In the genomic region with DNA sequence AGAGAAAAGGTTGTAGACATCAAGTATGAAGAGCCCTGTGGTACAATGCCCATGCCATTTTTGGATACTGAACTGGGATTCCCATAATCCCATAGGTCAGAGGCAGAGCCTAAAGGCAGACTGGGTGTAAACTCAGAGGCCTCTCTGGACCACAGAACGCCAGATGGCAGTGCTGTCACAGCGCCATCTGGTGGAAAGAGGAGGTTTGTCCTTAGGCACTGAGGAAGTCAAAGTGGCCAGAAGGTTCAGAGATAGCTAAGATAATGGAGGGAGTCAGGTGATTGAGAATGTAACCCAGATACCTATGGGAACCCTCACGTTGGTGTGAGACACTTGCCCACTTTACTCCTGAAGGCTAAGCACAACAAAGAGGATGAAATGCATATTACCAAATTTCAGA, we compare ENCODE assay signal across 9 mouse cellular contexts. TPM values are rescaled to one million over a fixed set of nuclear protein-coding genes. Genes with fewer than 3 reads are reported as not detected.
A peak's percentile ranks its signal among the peaks of the same experiment; 100 is the strongest.
DNase-seq lines count a peak whose midpoint lies in the region; ATAC-seq lines count a peak whose summit lies in the region.
"Had no signal": no experiment of that assay in that cellular context is flagged by ENCODE, and none has a peak within 500 bp of the region (broad histone marks: within the 10 kb centered on the region; RNA-seq: fewer than 3 reads in every experiment).

No protein-coding gene starts in this region.

- H3K36me3 ChIP-seq in kidney, embryonic 15.5 days, result no peaks in the 10 kb centered on the region
- no peaks in the 10 kb centered on the region for H3K36me3 ChIP-seq in lung, embryonic 16.5 days (ENCODE audit: control insufficient read depth, insufficient read depth, low read length)
- H3K36me3 ChIP-seq: limb, embryonic 12.5 days had no signal

- intact Hi-C loops in gastrocnemius, postnatal 14 days (cut with DNase I; ENCODE audit: low total_unique reads), result no loop called here

- ATAC-seq in kidney, embryonic 15.5 days (replicated peaks; ENCODE audit: low FRiP score), result peak; percentile 54; the same call in 1 of the 2 replicates
- peak; percentile 71 for ATAC-seq in lung, embryonic 16.5 days (ENCODE audit: low read depth)

- no peak overlapping the region for H3K9ac ChIP-seq in kidney, embryonic 15.5 days
- H3K9ac ChIP-seq in lung, embryonic 16.5 days (ENCODE audit: low read length), result no peak overlapping the region
- H3K9ac ChIP-seq: limb, embryonic 12.5 days had no signal

- H3K4me2 ChIP-seq in kidney, embryonic 15.5 days, result no peak overlapping the region
- no peak overlapping the region for H3K4me2 ChIP-seq in lung, embryonic 16.5 days (ENCODE audit: low read depth, low read length)
- H3K4me2 ChIP-seq: limb, embryonic 12.5 days had no signal

- peak; percentile 66 to 70 for DNase-seq in adrenal gland, adult 18-20 months (ENCODE audit: low spot score in 2 of 2)
- DNase-seq in adrenal gland, adult 8-10 months, result no peak
- DNase-seq in MEL-GATA-1-ER (ENCODE audit: extremely low read depth, low read depth), result peak; percentile 46
- DNase-seq in cerebellum, adult 9-10 months, result peak; percentile 81
- DNase-seq in gastrocnemius, postnatal 14 days, result peak; percentile 62
- DNase-seq in right cerebral cortex, postnatal 25 days, result peak; percentile 51

- WGBS in kidney, embryonic 15.5 days, result 7% methylated on average over 3 of the region's 3 CpGs
- 3% methylated on average over 3 of the region's 3 CpGs for WGBS in lung, embryonic 16.5 days

- no peaks in the 10 kb centered on the region for H3K4me1 ChIP-seq in kidney, embryonic 15.5 days
- H3K4me1 ChIP-seq in lung, embryonic 16.5 days (replicated peaks; ENCODE audit: control insufficient read depth, insufficient read depth, low read length), result no peaks in the 10 kb centered on the region
- H3K4me1 ChIP-seq: limb, embryonic 12.5 days had no signal

- no peaks in the 10 kb centered on the region for H3K27me3 ChIP-seq in kidney, embryonic 15.5 days
- no peaks in the 10 kb centered on the region for H3K27me3 ChIP-seq in lung, embryonic 16.5 days (ENCODE audit: control insufficient read depth, insufficient read depth, low read depth, low read length)
- H3K27me3 ChIP-seq: limb, embryonic 12.5 days had no signal

- H3K27ac ChIP-seq in kidney, embryonic 15.5 days, result no peak overlapping the region
- no peak overlapping the region for H3K27ac ChIP-seq in lung, embryonic 16.5 days (ENCODE audit: low read length)
- H3K27ac ChIP-seq: limb, embryonic 12.5 days had no signal

- no peaks in the 10 kb centered on the region for H3K9me3 ChIP-seq in kidney, embryonic 15.5 days (replicated peaks)
- no peaks in the 10 kb centered on the region for H3K9me3 ChIP-seq in lung, embryonic 16.5 days (ENCODE audit: control insufficient read depth, low read length)
- H3K9me3 ChIP-seq: limb, embryonic 12.5 days had no signal

- H3K4me3 ChIP-seq in kidney, embryonic 15.5 days (replicated peaks), result no peak overlapping the region
- H3K4me3 ChIP-seq in lung, embryonic 16.5 days (ENCODE audit: low read length), result no peak overlapping the region
- H3K4me3 ChIP-seq: limb, embryonic 12.5 days had no signal

RNA-seq across cellular contexts. Expression of gene Rem2, which starts 18.3 kb away (rescaled TPM):
- total RNA-seq in adrenal gland, adult 18-20 months (2021), result 1 to 10 TPM in 1 of 2 experiments, under 1 TPM in 1; 0.26 to 1.1 TPM
- 1 to 10 TPM in 1 of 4 experiments, under 1 TPM in 3; 0.25 to 1.9 (median 0.45) TPM for total RNA-seq in adrenal gland, adult 8-10 months (2022)
- not detected for total RNA-seq in gastrocnemius, postnatal 14 days (2021)
- 6.3 and 6.8 TPM in 2 replicates for polyA plus RNA-seq in kidney, embryonic 15.5 days (2015; fragmentation: Nextera tagmentation; extraction: Ambion mirVana)
- polyA plus RNA-seq in lung, embryonic 16.5 days (2015; fragmentation: Nextera tagmentation; extraction: Ambion mirVana), result 19.6 and 22.4 TPM in 2 replicates

RNA-seq across cellular contexts. Expression of gene Prmt5, which starts 23.1 kb away (rescaled TPM):
- 10 to 100 TPM; 38.9 to 43.3 TPM for total RNA-seq in adrenal gland, adult 18-20 months (2021)
- 10 to 100 TPM; 48.4 to 53.6 (median 50.9) TPM for total RNA-seq in adrenal gland, adult 8-10 months (2022)
- total RNA-seq in gastrocnemius, postnatal 14 days (2021), result 10 to 100 TPM; 27.9 to 28.9 TPM
- polyA plus RNA-seq in kidney, embryonic 15.5 days (2015; fragmentation: Nextera tagmentation; extraction: Ambion mirVana), result 101 and 104 TPM in 2 replicates
- polyA plus RNA-seq in lung, embryonic 16.5 days (2015; fragmentation: Nextera tagmentation; extraction: Ambion mirVana), result 73.5 and 77.6 TPM in 2 replicates

RNA-seq across cellular contexts. Expression of gene Lrp10, which starts 30.3 kb away (rescaled TPM):
- 100 to 1,000 TPM in 1 of 2 experiments, 10 to 100 TPM in 1; 95.4 to 119 TPM for total RNA-seq in adrenal gland, adult 18-20 months (2021)
- 100 to 1,000 TPM; 119 to 147 (median 137) TPM for total RNA-seq in adrenal gland, adult 8-10 months (2022)
- total RNA-seq in gastrocnemius, postnatal 14 days (2021), result 10 to 100 TPM; 33.5 to 37.2 TPM
- 46.8 and 54.6 TPM in 2 replicates for polyA plus RNA-seq in kidney, embryonic 15.5 days (2015; fragmentation: Nextera tagmentation; extraction: Ambion mirVana)
- 61.9 and 64.2 TPM in 2 replicates for polyA plus RNA-seq in lung, embryonic 16.5 days (2015; fragmentation: Nextera tagmentation; extraction: Ambion mirVana)
